Mouse (Mus musculus) ES-E14 (cell line): ENCODE results near the gene Rffl.

Source experiments
- CHD2 ChIP-seq: IDR thresholded peaks from 2 replicates; pipeline ENCODE4 v1.6.1; 2014; ENCODE audit warnings: mild to moderate bottlenecking, low read depth, low read length, inconsistent platforms
- HCFC1 ChIP-seq: IDR thresholded peaks from 2 replicates; pipeline ENCODE4 v1.6.1; 2012; ENCODE audit warnings: low read length, inconsistent platforms, borderline replicate concordance; ENCODE audit not compliant: insufficient read depth
- MAFK ChIP-seq: IDR thresholded peaks from 2 replicates; pipeline ENCODE4 v1.6.1; 2014; ENCODE audit warnings: mild to moderate bottlenecking, low read depth, low read length, inconsistent platforms; ENCODE audit not compliant: insufficient read depth
- ZC3H11A ChIP-seq: IDR thresholded peaks from 2 replicates; pipeline ENCODE4 v1.6.1; 2012; ENCODE audit warnings: low read depth, mild to moderate bottlenecking, inconsistent platforms, low read length, borderline replicate concordance
- ZNF384 ChIP-seq: IDR thresholded peaks from 2 replicates; pipeline ENCODE4 v1.6.1; 2012; ENCODE audit warnings: low read depth, low read length, inconsistent platforms

GRCm38 (mm10) chr11:82883180-82883579, 12.2 kb upstream of the Rffl start:
- TF ChIP-seq MAFK (no peak), ZC3H11A (no peak), ZNF384 (no peak), HCFC1 (no peak), CHD2 (no peak)
